Comparison of ENCODE assay signal across 8 mouse cellular contexts in genomic region chr4:64065266-64065665, GRCm38 (mm10). TPM values are rescaled to one million over a fixed set of nuclear protein-coding genes. Genes with fewer than 3 reads are reported as not detected.
A peak's percentile ranks its signal among the peaks of the same experiment; 100 is the strongest.
DNase-seq lines count a peak whose midpoint lies in the region; ATAC-seq and TF ChIP-seq lines count a peak whose summit lies in the region.

No protein-coding gene starts in this region.

- no peak overlapping the region for H3K9ac ChIP-seq in lung, embryonic 15.5 days
- H3K9ac ChIP-seq in forebrain, embryonic 15.5 days (replicated peaks): no peak overlapping the region

- TF ChIP-seq POLR2A in myocyte (IDR thresholded peaks at IDR 0.05; ENCODE audit: insufficient read length, low read depth): no peak

- H3K9me3 ChIP-seq in lung, embryonic 15.5 days: no peaks in the 10 kb centered on the region
- no peaks in the 10 kb centered on the region for H3K9me3 ChIP-seq in forebrain, embryonic 15.5 days

- no peaks in the 10 kb centered on the region for H3K79me2 ChIP-seq in myocyte (ENCODE audit: control insufficient read depth, insufficient read depth)

- H3K4me1 ChIP-seq in lung, embryonic 15.5 days: no peaks in the 10 kb centered on the region
- no peaks in the 10 kb centered on the region for H3K4me1 ChIP-seq in forebrain, embryonic 15.5 days

- H3K4me2 ChIP-seq in lung, embryonic 15.5 days: peak overlapping the region; percentile 19; the same call in 1 of the 2 replicates
- no peak overlapping the region for H3K4me2 ChIP-seq in forebrain, embryonic 15.5 days (replicated peaks)
- H3K4me2 ChIP-seq in myocyte (ENCODE audit: low read depth): peak overlapping the region; percentile 88

- H3K27ac ChIP-seq in lung, embryonic 15.5 days: no peak overlapping the region
- H3K27ac ChIP-seq in forebrain, embryonic 15.5 days (replicated peaks): no peak overlapping the region

- peak; percentile 42; the same call in 1 of the 2 replicates for ATAC-seq in lung, embryonic 15.5 days (ENCODE audit: borderline replicate concordance, extremely low read depth, low FRiP score, low TSS enrichment)
- peak; percentile 35 for ATAC-seq in forebrain, embryonic 15.5 days (replicated peaks)
- no peak for ATAC-seq in monocyte, adult 5-6 weeks (replicated peaks; ENCODE audit: insufficient number of reproducible peaks, low FRiP score, low TSS enrichment, poor library complexity, severe bottlenecking)

- no peaks in the 10 kb centered on the region for H3K36me3 ChIP-seq in lung, embryonic 15.5 days
- H3K36me3 ChIP-seq in forebrain, embryonic 15.5 days: no peaks in the 10 kb centered on the region
- no peaks in the 10 kb centered on the region for H3K36me3 ChIP-seq in myocyte (ENCODE audit: control insufficient read depth, insufficient read depth)

- WGBS in lung, embryonic 15.5 days: 28% methylated on average over 10 of the region's 10 CpGs
- WGBS in forebrain, embryonic 15.5 days: 49% methylated on average over 10 of the region's 10 CpGs

- DNase-seq in cerebellum, postnatal 14 days: peak; percentile 7
- DNase-seq in cerebellum, adult 18-20 months: no peak
- DNase-seq in lung, adult 18-20 months: no peak
- DNase-seq in c-Kit-positive CD71-positive TER-119-positive erythroid progenitor cells, embryonic 14.5 days (ENCODE audit: low spot score): no peak

- H3K4me3 ChIP-seq in lung, embryonic 15.5 days: no peak overlapping the region
- no peak overlapping the region for H3K4me3 ChIP-seq in forebrain, embryonic 15.5 days
- H3K4me3 ChIP-seq in myocyte: no peak overlapping the region

- H3K27me3 ChIP-seq in lung, embryonic 15.5 days: no peaks in the 10 kb centered on the region
- H3K27me3 ChIP-seq in forebrain, embryonic 15.5 days: no peaks in the 10 kb centered on the region
- no peaks in the 10 kb centered on the region for H3K27me3 ChIP-seq in myocyte (ENCODE audit: control insufficient read depth, insufficient read depth, insufficient read length)

- no peak overlapping the region for H3ac ChIP-seq in myocyte (ENCODE audit: control insufficient read depth, insufficient read length)

TF ChIP-seq in myocyte, 11 proteins besides CTCF, POLR2A, EP300 and RAD21:
- TF ChIP-seq POLR2AphosphoS2 (IDR thresholded peaks at IDR 0.05; ENCODE audit: insufficient read length, low read depth) (no peak), E2F4 (IDR thresholded peaks at IDR 0.05; ENCODE audit: insufficient read depth) (no peak), TCF12 (IDR thresholded peaks at IDR 0.05; ENCODE audit: insufficient read depth, poor library complexity, severe bottlenecking) (peak; percentile 13), MYOD1 (IDR thresholded peaks at IDR 0.05; ENCODE audit: control insufficient read depth in 1 of 3, insufficient read length in 2 of 3, low read depth in 2 of 3) (peak in 1 of 3 experiments; percentile 62), TCF3 (IDR thresholded peaks at IDR 0.05; ENCODE audit: insufficient read length, low read depth) (no peak), SRF (IDR thresholded peaks at IDR 0.05; ENCODE audit: control insufficient read depth, insufficient read length, low read depth) (no peak), REST (IDR thresholded peaks at IDR 0.05; ENCODE audit: insufficient read depth, insufficient read length) (no peak), MYOG (IDR thresholded peaks at IDR 0.05; ENCODE audit: control insufficient read depth in 1 of 3, insufficient read depth in 1 of 3, insufficient read length in 2 of 3, low read depth in 2 of 3) (peak in 1 of 3 experiments; percentile 16), CEBPB (IDR thresholded peaks at IDR 0.05; ENCODE audit: insufficient read depth, poor library complexity, severe bottlenecking) (no peak), MAX (IDR thresholded peaks at IDR 0.05; ENCODE audit: low read depth) (no peak), USF1 (IDR thresholded peaks at IDR 0.05; ENCODE audit: low read depth) (no peak)

RNA-seq across cellular contexts. Expression of gene Tnc, which starts 18.5 kb away (rescaled TPM):
- 36.9 and 41.1 TPM in 2 replicates for polyA plus RNA-seq in lung, embryonic 15.5 days (2015; fragmentation: Nextera tagmentation; extraction: Ambion mirVana)
- 33.3 and 38.7 TPM in 2 replicates for polyA plus RNA-seq in forebrain, embryonic 15.5 days (2015; fragmentation: Nextera tagmentation; extraction: Ambion mirVana)
- 183 TPM for polyA plus RNA-seq in myocyte (2012; fragmentation: generic; extraction: Trizol)
- not detected in 3 replicates for total RNA-seq in monocyte, adult 5-6 weeks (2017)

Comparison
In these comparisons a context has a peak if more than half of its experiments do, and no peak if none do; other contexts are left out.
1. DNase-seq: peak in cerebellum, postnatal 14 days (2 of 2); none in cerebellum, adult 18-20 months (0 of 2), lung, adult 18-20 months (0 of 2) and c-Kit-positive CD71-positive TER-119-positive erythroid progenitor cells, embryonic 14.5 days (single experiment).